Mouse (Mus musculus) heart, postnatal 0 days (tissue): Measurements from ENCODE around the gene Cdk13. TPM values are rescaled to one million over a fixed set of nuclear protein-coding genes. Genes with fewer than 3 reads are reported as not detected.
A peak's percentile ranks its signal among the peaks of the same experiment; 100 is the strongest.

ENCODE experiments used
- ATAC-seq: fragments of 200-750 bp; cut with Nextera tagmentation; 2 replicates; pipeline ENCODE4 v1.8.0; 2017; ENCODE audit warnings: low read depth, moderate number of reproducible peaks, moderate library complexity; ENCODE audit not compliant: insufficient read depth
- DNase-seq: peaks from one replicate; pipeline ENCODE4 v3.0.0-alpha.2; 2016; ENCODE audit warnings: low spot score
- H3K27ac ChIP-seq: fragments of 300-500 bp; sonication (generic); 2 replicates; pipeline ENCODE4 v1.5.1; 2014; ENCODE audit warnings: low read depth, mild to moderate bottlenecking
- H3K27me3 ChIP-seq: fragments of 300-500 bp; sonication (generic); 2 replicates; pipeline ENCODE4 v1.6.1; 2014; ENCODE audit warnings: low read length, mixed read lengths; ENCODE audit not compliant: control insufficient read depth, insufficient read depth
- H3K36me3 ChIP-seq: fragments of 300-500 bp; sonication (generic); replicated peaks from 2 replicates; pipeline ENCODE4 v1.6.1; 2014; ENCODE audit warnings: low read length, mixed read lengths; ENCODE audit not compliant: control insufficient read depth, insufficient read depth
- H3K4me1 ChIP-seq: fragments of 300-500 bp; sonication (generic); 2 replicates; pipeline ENCODE4 v1.6.1; 2014; ENCODE audit warnings: antibody characterized with exemption; ENCODE audit not compliant: control insufficient read depth, insufficient read depth
- H3K4me2 ChIP-seq: fragments of 300-500 bp; sonication (generic); 2 replicates; pipeline ENCODE4 v1.6.1; 2014; ENCODE audit warnings: low read depth, mild to moderate bottlenecking, low read length, moderate library complexity
- H3K4me3 ChIP-seq: fragments of 300-500 bp; sonication (generic); 2 replicates; pipeline ENCODE4 v1.5.1; 2014; ENCODE audit warnings: low read depth, low read length
- H3K9ac ChIP-seq: fragments of 300-500 bp; sonication (generic); replicated peaks from 2 replicates; pipeline ENCODE4 v1.6.1; 2014; ENCODE audit warnings: low read depth, low read length, mixed read lengths
- H3K9me3 ChIP-seq: fragments of 300-500 bp; sonication (generic); replicated peaks from 2 replicates; pipeline ENCODE4 v1.6.1; 2016; ENCODE audit warnings: low read length; ENCODE audit not compliant: control insufficient read depth
- CTCF ChIP-seq: IDR thresholded peaks from 2 replicates; pipeline ENCODE4 v1.5.1; 2016; ENCODE audit warnings: antibody characterized with exemption, control low read depth, low read depth
- EP300 ChIP-seq: IDR thresholded peaks from 2 replicates; pipeline ENCODE4 v1.6.1; 2016; ENCODE audit warnings: antibody characterized with exemption, low read depth
- WGBS: fragments of 180-500 bp; shearing (Covaris S2); extraction: QIAGEN DNeasy Blood & Tissue Kit; methylation state at CpG from one replicate; pipeline ENCODE4 v1.1.7; 2014; 5-methylcytosine and 5-hydroxymethylcytosine counted together
- polyA plus RNA-seq: library from polyadenylated mRNA; unstranded; fragments of >200 nt; fragmentation: Nextera tagmentation; extraction: Ambion mirVana; gene quantifications from 2 replicates; pipeline ENCODE4 v1.2.1, GENCODE M21; 2015
- total RNA-seq: library from RNA; depleted of rRNA; stranded (reverse); fragments of >200 nt; gene quantifications from 2 replicates; pipeline ENCODE4 v1.2.3, GENCODE M21; 2014; ENCODE audit warnings: low replicate concordance

Cdk13 gene
- total and polyA plus RNA-seq, 2 experiments from 2014 or later, result 7.9 to 55.0 TPM

DNA sequence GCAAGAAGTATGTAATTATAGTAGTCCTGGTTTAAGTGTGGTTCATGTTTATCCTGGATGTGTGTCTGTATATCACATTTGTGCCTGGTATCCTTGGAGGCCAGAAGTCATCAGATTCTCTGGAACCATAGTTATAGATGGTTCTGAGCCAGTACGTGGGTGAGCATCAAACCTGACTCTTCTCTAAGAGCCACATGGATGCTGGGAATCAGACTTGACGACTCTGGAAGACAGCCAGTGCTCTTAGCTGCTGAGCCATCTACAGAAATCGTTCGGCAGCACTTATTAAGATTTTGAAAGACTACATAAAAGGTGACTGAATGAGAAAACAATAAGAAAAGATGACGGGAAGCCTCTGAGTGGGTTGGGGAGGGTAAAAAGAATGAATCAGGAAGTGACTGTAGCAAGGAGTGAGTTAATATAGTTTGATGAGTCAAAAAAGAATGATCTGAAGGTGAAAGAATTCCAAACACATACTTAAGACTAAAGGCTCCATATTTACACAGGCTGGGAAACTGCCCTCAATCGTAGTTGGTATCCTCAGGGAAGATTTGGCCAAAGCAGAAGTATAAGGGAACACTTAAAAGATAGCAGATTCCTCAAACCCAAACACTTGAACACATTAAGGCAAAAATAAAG lies 99.6 kb downstream of the Cdk13 start:
- ATAC-seq (no peak), DNase-seq (no peak)
- H3K4me3 ChIP-seq, result no peak overlapping the region
- H3K36me3 ChIP-seq, result no peaks in the 10 kb centered on the region
- no peak for TF ChIP-seq EP300
- TF ChIP-seq CTCF, result no peak
- H3K9me3 ChIP-seq, result no peaks in the 10 kb centered on the region
- no peaks in the 10 kb centered on the region for H3K27me3 ChIP-seq
- H3K4me2 ChIP-seq, result no peak overlapping the region
- no peaks in the 10 kb centered on the region for H3K4me1 ChIP-seq
- H3K27ac ChIP-seq, result no peak overlapping the region
- no peak overlapping the region for H3K9ac ChIP-seq
- WGBS, result 64% methylated on average over 6 of the region's 6 CpGs

DNA sequence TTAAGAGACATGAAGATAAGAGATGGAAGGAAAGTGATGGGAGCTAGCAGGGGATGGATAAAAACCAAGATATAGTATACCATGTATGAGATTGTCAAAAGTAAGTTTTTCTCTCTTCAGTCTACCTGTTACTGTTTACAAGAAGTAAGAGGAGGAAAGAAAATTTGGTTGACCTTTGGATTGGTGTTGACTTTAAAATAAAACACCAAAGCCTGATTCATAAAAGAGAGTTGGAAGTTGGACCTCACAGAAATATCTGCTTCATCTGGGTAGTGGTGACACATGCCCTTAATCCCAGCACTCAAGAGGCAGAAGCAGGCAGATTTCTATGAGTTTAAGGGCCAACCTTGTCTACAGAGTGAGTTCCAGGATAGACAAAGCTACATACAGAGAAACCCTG lies 102.6 kb downstream of the Cdk13 start:
- Histone ChIP-seq H3K9me3 (no peaks in the 10 kb centered on the region), H3K4me3 (no peak overlapping the region), H3K9ac (no peak overlapping the region), H3K27ac (no peak overlapping the region), H3K27me3 (no peaks in the 10 kb centered on the region), H3K4me1 (no peaks in the 10 kb centered on the region), H3K36me3 (no peaks in the 10 kb centered on the region), H3K4me2 (no peak overlapping the region)
- no peak for DNase-seq
- no peak for TF ChIP-seq EP300
- TF ChIP-seq CTCF, result no peak
- no peak for ATAC-seq

DNA sequence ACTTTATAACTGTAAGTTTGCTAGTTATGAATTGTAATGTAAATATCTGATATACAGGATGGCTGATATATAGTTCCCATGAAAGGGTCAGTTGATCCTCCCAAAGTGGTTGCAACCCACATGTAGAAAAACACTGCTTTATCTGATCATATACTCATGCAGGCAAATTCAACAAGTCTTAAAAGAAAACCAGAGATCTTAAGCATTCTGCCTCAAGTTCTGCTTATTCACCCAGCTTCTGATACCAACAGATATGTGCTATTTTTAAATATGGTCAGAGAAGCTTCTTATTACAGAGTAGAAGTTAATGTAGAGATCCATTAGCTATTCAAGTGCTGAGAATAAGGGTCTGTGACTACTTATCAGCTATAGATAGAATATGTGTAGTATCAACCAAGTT lies 103.6 kb downstream of the Cdk13 start:
- no peak overlapping the region for H3K9ac ChIP-seq
- no peak overlapping the region for H3K27ac ChIP-seq
- no peak overlapping the region for H3K4me3 ChIP-seq
- H3K9me3 ChIP-seq, result no peaks in the 10 kb centered on the region
- ATAC-seq (no peak), DNase-seq (no peak)
- no peaks in the 10 kb centered on the region for H3K27me3 ChIP-seq
- H3K4me2 ChIP-seq, result no peak overlapping the region
- TF ChIP-seq EP300 (no peak), CTCF (no peak)
- 0 out of 2 replicates have a peak, but pooled peaks cover 2% of the 10 kb centered on the region for H3K4me1 ChIP-seq
- no peaks in the 10 kb centered on the region for H3K36me3 ChIP-seq

GRCm38 (mm10) chr13:17700090-17700715 lies 104.7 kb downstream of the Cdk13 start:
- no peak for ATAC-seq
- Histone ChIP-seq H3K27ac (no peak overlapping the region), H3K9ac (no peak overlapping the region), H3K4me3 (no peak overlapping the region), H3K36me3 (no peaks in the 10 kb centered on the region), H3K4me1 (0 out of 2 replicates have a peak, but pooled peaks cover 2% of the 10 kb centered on the region), H3K27me3 (no peaks in the 10 kb centered on the region), H3K9me3 (no peaks in the 10 kb centered on the region), H3K4me2 (no peak overlapping the region)
- TF ChIP-seq EP300 (no peak), CTCF (no peak)
- WGBS, result 85% methylated on average over 3 of the region's 3 CpGs
- no peak for DNase-seq

DNA sequence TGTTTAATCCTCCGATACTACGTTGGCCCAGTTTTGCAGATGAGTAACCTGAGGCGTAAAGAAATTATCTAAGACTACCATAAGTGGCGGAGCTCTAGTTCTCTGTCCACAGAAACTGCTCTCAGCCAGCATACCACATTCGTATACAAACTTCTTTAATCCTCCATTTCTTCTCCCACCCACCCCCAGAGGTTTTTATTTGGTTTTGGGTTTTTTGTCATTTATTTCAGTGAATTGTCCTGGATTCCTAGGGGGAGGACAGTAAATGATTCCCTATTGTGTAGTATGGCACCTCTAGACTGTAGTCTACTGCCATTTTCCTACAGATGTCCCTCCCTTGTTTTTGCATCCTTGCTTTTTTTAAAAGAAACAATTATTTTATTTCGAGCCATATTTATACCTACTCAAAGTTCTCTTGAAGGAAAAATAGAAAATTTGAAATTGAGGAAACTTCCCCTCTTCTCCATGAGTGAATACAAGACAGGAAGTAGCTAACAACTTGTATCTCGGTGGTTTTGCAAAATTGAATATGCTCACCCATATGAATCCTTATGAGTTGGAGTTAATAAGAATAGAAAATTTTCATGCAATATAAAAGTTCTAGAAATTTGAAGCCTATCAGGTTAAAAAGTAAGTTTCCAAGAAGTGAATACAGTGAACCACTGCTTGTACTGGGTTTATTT lies 108.9 kb downstream of the Cdk13 start:
- peak overlapping the region; percentile 68 for H3K4me2 ChIP-seq
- TF ChIP-seq EP300, result no peak
- no peak for TF ChIP-seq CTCF
- peaks cover 6% of the 10 kb centered on the region; the same call in 1 of the 2 replicates for H3K4me1 ChIP-seq
- peak overlapping the region; percentile 84 for H3K4me3 ChIP-seq
- H3K9me3 ChIP-seq, result no peaks in the 10 kb centered on the region
- H3K36me3 ChIP-seq, result no peaks in the 10 kb centered on the region
- WGBS, result 8% methylated on average over 7 of the region's 7 CpGs
- H3K9ac ChIP-seq, result peak overlapping the region; percentile 90
- DNase-seq (peak; percentile 28), ATAC-seq (no peak)
- peak overlapping the region; percentile 96 for H3K27ac ChIP-seq
- no peaks in the 10 kb centered on the region for H3K27me3 ChIP-seq
